Mouse (Mus musculus) kidney, postnatal 0 days (tissue): Measurements from ENCODE around the gene P2rx3. TPM values are rescaled to one million over a fixed set of nuclear protein-coding genes. Genes with fewer than 3 reads are reported as not detected.

Experiments
- ATAC-seq: fragments of 200-750 bp; cut with Nextera tagmentation; replicated peaks from 2 replicates; pipeline ENCODE4 v1.8.0; 2017; ENCODE audit warnings: low read depth, moderate number of reproducible peaks, moderate TSS enrichment, moderate library complexity; ENCODE audit not compliant: low FRiP score
- DNase-seq: peaks from one replicate; pipeline ENCODE4 v3.0.0-alpha.2; 2016; ENCODE audit warnings: low spot score
- H3K27ac ChIP-seq: fragments of 300-500 bp; sonication (generic); 2 replicates; pipeline ENCODE4 v1.5.1; 2014; ENCODE audit warnings: mild to moderate bottlenecking
- H3K27me3 ChIP-seq: fragments of 300-500 bp; sonication (generic); 2 replicates; pipeline ENCODE4 v1.6.1; 2014; ENCODE audit warnings: low read length, mixed read lengths; ENCODE audit not compliant: insufficient read depth
- H3K36me3 ChIP-seq: fragments of 300-500 bp; sonication (generic); 2 replicates; pipeline ENCODE4 v1.6.1; 2014; ENCODE audit warnings: low read length, mixed read lengths; ENCODE audit not compliant: insufficient read depth
- H3K4me1 ChIP-seq: fragments of 300-500 bp; sonication (generic); replicated peaks from 2 replicates; pipeline ENCODE4 v1.6.1; 2014; ENCODE audit warnings: antibody characterized with exemption, low read length, mixed read lengths; ENCODE audit not compliant: insufficient read depth
- H3K4me2 ChIP-seq: fragments of 300-500 bp; sonication (generic); 2 replicates; pipeline ENCODE4 v1.6.1; 2014; ENCODE audit warnings: mild to moderate bottlenecking, low read length, moderate library complexity, mixed read lengths
- H3K4me3 ChIP-seq: fragments of 300-500 bp; sonication (generic); replicated peaks from 2 replicates; pipeline ENCODE4 v1.5.1; 2014; ENCODE audit warnings: low read depth, low read length
- H3K9ac ChIP-seq: fragments of 300-500 bp; sonication (generic); 2 replicates; pipeline ENCODE4 v1.6.1; 2014; ENCODE audit warnings: low read depth, low read length
- H3K9me3 ChIP-seq: fragments of 300-500 bp; sonication (generic); replicated peaks from 2 replicates; pipeline ENCODE4 v1.6.1; 2016; ENCODE audit warnings: low read length, inconsistent platforms, mixed read lengths
- CTCF ChIP-seq: IDR thresholded peaks from 2 replicates; pipeline ENCODE4 v1.5.1; 2016; ENCODE audit warnings: antibody characterized with exemption, low read depth, mild to moderate bottlenecking, moderate library complexity
- WGBS: fragments of 180-500 bp; shearing (Covaris S2); extraction: QIAGEN DNeasy Blood & Tissue Kit; methylation state at CpG from one replicate; pipeline ENCODE4 v1.1.7; 2014; 5-methylcytosine and 5-hydroxymethylcytosine counted together
- polyA plus RNA-seq: library from polyadenylated mRNA; unstranded; fragments of >200 nt; fragmentation: Nextera tagmentation; extraction: Ambion mirVana; gene quantifications from 2 replicates; pipeline ENCODE4 v1.2.1, GENCODE M21; 2015

P2rx3 gene
- polyA plus RNA-seq, 1 experiment from 2014 or later: 0.14 TPM

GRCm38 (mm10) chr2:85001497-85001896 lies 35.8 kb downstream of the P2rx3 start:
- Histone ChIP-seq H3K4me1 (no peaks in the 10 kb centered on the region), H3K4me3 (no peak overlapping the region), H3K9ac (no peak overlapping the region), H3K9me3 (no peaks in the 10 kb centered on the region), H3K27me3 (no peaks in the 10 kb centered on the region), H3K4me2 (no peak overlapping the region), H3K27ac (no peak overlapping the region), H3K36me3 (no peaks in the 10 kb centered on the region)
- DNase-seq: peak; percentile 10
- TF ChIP-seq CTCF: no peak
- 71% methylated on average over 13 of the region's 13 CpGs for WGBS
- no peak for ATAC-seq

GRCm38 (mm10) chr2:84999486-85000181 lies 37.6 kb downstream of the P2rx3 start:
- H3K9ac ChIP-seq: no peak overlapping the region
- 50% methylated on average over 3 of the region's 3 CpGs for WGBS
- H3K4me2 ChIP-seq: no peak overlapping the region
- no peaks in the 10 kb centered on the region for H3K27me3 ChIP-seq
- no peaks in the 10 kb centered on the region for H3K36me3 ChIP-seq
- no peaks in the 10 kb centered on the region for H3K9me3 ChIP-seq
- DNase-seq: peak; percentile 29
- ATAC-seq: no peak
- no peaks in the 10 kb centered on the region for H3K4me1 ChIP-seq
- H3K4me3 ChIP-seq: no peak overlapping the region
- no peak for TF ChIP-seq CTCF
- H3K27ac ChIP-seq: peak overlapping the region; percentile 15; the same call in 1 of the 2 replicates

DNA sequence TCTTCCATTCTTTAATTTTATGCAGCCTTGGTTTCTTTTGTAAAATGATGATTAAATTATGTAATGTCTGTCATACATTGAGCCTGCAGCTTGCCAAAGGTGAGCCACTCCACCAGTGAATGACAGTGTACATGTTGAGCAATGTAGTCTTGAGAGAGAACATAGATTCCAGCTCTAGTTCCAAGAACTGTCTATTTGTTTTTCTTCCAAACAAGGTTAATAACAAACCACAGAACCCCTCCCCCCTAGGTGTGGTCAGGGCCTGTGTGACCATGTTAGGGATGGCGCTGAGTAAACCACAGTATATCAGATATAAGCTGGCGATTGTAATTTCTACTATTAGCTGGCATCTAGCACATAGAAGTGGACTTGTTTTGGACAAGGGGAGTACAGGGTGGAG lies 40.9 kb downstream of the P2rx3 start:
- Histone ChIP-seq H3K9ac (no peak overlapping the region), H3K4me2 (no peak overlapping the region), H3K36me3 (no peaks in the 10 kb centered on the region), H3K4me1 (no peaks in the 10 kb centered on the region), H3K9me3 (no peaks in the 10 kb centered on the region), H3K4me3 (no peak overlapping the region), H3K27me3 (no peaks in the 10 kb centered on the region), H3K27ac (no peak overlapping the region)
- TF ChIP-seq CTCF: no peak
- DNase-seq (no peak), ATAC-seq (no peak)
- 93% methylated on average over 2 of the region's 2 CpGs for WGBS

DNA sequence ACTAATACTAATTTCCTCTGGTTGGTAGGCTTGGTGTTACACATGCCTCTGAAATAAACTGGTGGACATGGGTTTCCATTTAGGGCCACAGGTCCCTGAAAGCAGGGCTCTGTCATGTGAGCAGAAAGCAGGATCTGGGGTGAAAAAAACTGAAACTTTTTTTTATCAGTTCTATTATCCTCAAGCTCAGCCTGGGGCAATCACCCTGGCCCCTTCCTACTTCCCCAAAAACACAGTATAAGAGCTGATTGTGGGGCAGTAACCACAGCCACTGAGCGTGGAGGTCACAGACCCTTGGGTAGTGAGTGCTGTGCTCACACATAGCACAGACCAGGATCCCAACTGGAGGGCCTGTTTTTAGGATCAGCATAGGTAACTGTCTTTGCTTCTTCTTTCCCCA lies 49.3 kb downstream of the P2rx3 start, which contains the start of gene Prg3:
Gene Prg3, plus strand, starts transcription at position 286 of the 400 bp plus-strand sequence.
- Histone ChIP-seq H3K36me3 (no peaks in the 10 kb centered on the region), H3K4me2 (no peak within 1 kb of the TSS), H3K4me3 (no peak within 1 kb of the TSS), H3K9ac (no peak within 1 kb of the TSS), H3K4me1 (no peaks in the 10 kb centered on the region), H3K9me3 (no peaks in the 10 kb centered on the region), H3K27me3 (no peaks in the 10 kb centered on the region), H3K27ac (no peak within 1 kb of the TSS)
- DNase-seq (no peak), ATAC-seq (no peak)
- WGBS: 79% methylated on average over 1 of the region's 1 CpGs
- TF ChIP-seq CTCF: no peak

DNA sequence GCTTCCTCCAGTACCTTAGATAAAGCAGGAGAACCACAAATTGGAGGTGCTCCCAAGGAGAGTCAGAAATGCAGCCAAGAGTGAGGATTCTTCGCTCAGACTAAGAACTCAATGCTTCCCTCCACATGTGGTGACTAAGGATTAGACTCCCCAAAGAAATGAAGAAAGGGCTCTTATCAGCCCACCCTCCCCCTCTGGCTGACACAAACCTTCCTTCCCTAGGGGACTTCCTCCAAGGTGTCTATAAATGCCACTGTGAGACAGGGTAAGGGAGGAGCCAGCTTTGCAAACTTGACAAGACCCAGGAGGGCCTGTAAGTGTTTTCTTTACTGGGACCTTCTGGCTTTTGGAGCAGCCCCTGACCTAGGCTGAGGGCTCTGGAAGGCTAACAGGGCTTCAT lies 57.1 kb downstream of the P2rx3 start, which contains the start of gene Prg2:
Gene Prg2, plus strand, starts transcription at position 274 of the 400 bp plus-strand sequence.
- 57% methylated on average over 1 of the region's 1 CpGs for WGBS
- ATAC-seq (no peak), DNase-seq (no peak)
- Histone ChIP-seq H3K4me3 (no peak within 1 kb of the TSS), H3K4me1 (no peaks in the 10 kb centered on the region), H3K9me3 (no peaks in the 10 kb centered on the region), H3K27ac (no peak within 1 kb of the TSS), H3K4me2 (no peak within 1 kb of the TSS), H3K36me3 (no peaks in the 10 kb centered on the region), H3K9ac (no peak within 1 kb of the TSS), H3K27me3 (no peaks in the 10 kb centered on the region)
- TF ChIP-seq CTCF: no peak

DNA sequence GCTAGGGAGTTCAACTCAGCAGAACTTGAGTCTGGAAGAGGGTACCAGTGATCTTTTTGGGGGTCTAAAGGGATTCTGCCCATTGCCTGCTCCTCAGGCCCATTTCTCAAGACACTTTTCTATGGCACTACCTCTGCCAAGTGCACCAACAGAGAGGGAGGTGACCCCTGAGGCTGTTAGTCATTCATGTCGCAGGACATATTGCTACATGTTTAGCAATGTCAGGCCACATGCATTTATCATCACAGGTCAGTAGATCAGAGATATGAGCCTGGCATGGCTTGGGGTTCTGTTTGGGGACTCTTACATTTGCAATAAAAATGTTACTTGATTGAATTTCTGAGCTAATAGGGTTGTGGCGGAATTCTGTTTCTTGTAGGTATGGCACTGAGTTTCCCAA lies 61.7 kb downstream of the P2rx3 start:
- DNase-seq: no peak
- Histone ChIP-seq H3K27me3 (no peaks in the 10 kb centered on the region), H3K4me3 (no peak overlapping the region)

More for the DNA sequence above, 61.7 kb downstream of the P2rx3 start:
- TF ChIP-seq CTCF: no peak
- H3K36me3 ChIP-seq: no peaks in the 10 kb centered on the region
- 95% methylated on average over 2 of the region's 2 CpGs for WGBS
- H3K9ac ChIP-seq: no peak overlapping the region
- H3K4me2 ChIP-seq: no peak overlapping the region
- ATAC-seq: no peak
- no peaks in the 10 kb centered on the region for H3K4me1 ChIP-seq
- H3K9me3 ChIP-seq: no peaks in the 10 kb centered on the region
- H3K27ac ChIP-seq: no peak overlapping the region
